Mouse (Mus musculus) limb, embryonic 10.5 days (tissue): ENCODE measurements around the gene Ube2l6. TPM values are rescaled to one million over a fixed set of nuclear protein-coding genes. Genes with fewer than 3 reads are reported as not detected.
A peak's percentile ranks its signal among the peaks of the same experiment; 100 is the strongest.

Experiments
- DNase-seq: peaks from one replicate; pipeline ENCODE4 v3.0.0-alpha.2; 2017; ENCODE audit warnings: low spot score
- H3K27ac ChIP-seq: fragments of 300-500 bp; sonication (generic); 2 replicates; pipeline ENCODE4 v1.5.1; 2016; ENCODE audit warnings: mild to moderate bottlenecking
- H3K27me3 ChIP-seq: fragments of 300-500 bp; sonication (generic); 2 replicates; pipeline ENCODE4 v1.6.1; 2016; ENCODE audit warnings: low read depth, mild to moderate bottlenecking; ENCODE audit not compliant: poor library complexity, severe bottlenecking
- H3K36me3 ChIP-seq: fragments of 300-500 bp; sonication (generic); 2 replicates; pipeline ENCODE4 v1.6.1; 2016; ENCODE audit warnings: mild to moderate bottlenecking, moderate library complexity
- H3K4me1 ChIP-seq: fragments of 300-500 bp; sonication (generic); 2 replicates; pipeline ENCODE4 v1.6.1; 2016
- H3K4me3 ChIP-seq: fragments of 300-500 bp; sonication (generic); 2 replicates; pipeline ENCODE4 v1.5.1; 2016; ENCODE audit warnings: mild to moderate bottlenecking, moderate library complexity
- H3K9me3 ChIP-seq: fragments of 300-500 bp; sonication (generic); replicated peaks from 2 replicates; pipeline ENCODE4 v1.6.1; 2016; ENCODE audit warnings: mild to moderate bottlenecking
- WGBS: fragments of 180-500 bp; shearing (Covaris S2); methylation state at CpG from one replicate; pipeline ENCODE4 v1.1.7; 2016; 5-methylcytosine and 5-hydroxymethylcytosine counted together
- polyA plus RNA-seq: library from polyadenylated mRNA; unstranded; fragments of >200 nt; fragmentation: Nextera tagmentation; extraction: Ambion mirVana; gene quantifications from 2 replicates; pipeline ENCODE4 v1.2.1, GENCODE M21; 2016

Gene Ube2l6
- polyA plus RNA-seq: 17.6 and 19.2 TPM in 2 replicates

GRCm38 (mm10) chr2:84798493-84798921, at the start of gene Ube2l6:
Ube2l6 (plus strand) TSS chr2:84798828.
- Histone ChIP-seq H3K27ac (peak within 1 kb of the TSS; percentile 77), H3K27me3 (no peaks in the 10 kb centered on the region), H3K9me3 (no peaks in the 10 kb centered on the region; the same call in 1 of the 2 replicates), H3K36me3 (no peaks in the 10 kb centered on the region), H3K4me3 (peak within 1 kb of the TSS; percentile 69), H3K4me1 (peaks cover 14% of the 10 kb centered on the region)
- WGBS: 1% methylated on average over 21 of the region's 21 CpGs
- peak; percentile 73 for DNase-seq

- Histone ChIP-seq H3K4me1 (no peaks in the 10 kb centered on the region), H3K4me3 (no peak overlapping the region), H3K36me3 (no peaks in the 10 kb centered on the region), H3K9me3 (no peaks in the 10 kb centered on the region), H3K27ac (no peak overlapping the region), H3K27me3 (0 out of 2 replicates have a peak, but pooled peaks cover 5% of the 10 kb centered on the region)
- WGBS: 91% methylated on average over 6 of the region's 6 CpGs
- DNase-seq: no peak
These were observed 48.5 kb upstream of the Ube2l6 start for GRCm38 (mm10) chr2:84750115-84750514.

- Histone ChIP-seq H3K9me3 (no peaks in the 10 kb centered on the region), H3K27me3 (no peaks in the 10 kb centered on the region), H3K4me1 (no peaks in the 10 kb centered on the region), H3K36me3 (no peaks in the 10 kb centered on the region), H3K4me3 (no peak overlapping the region), H3K27ac (no peak overlapping the region)
- no peak for DNase-seq
- WGBS: 61% methylated on average over 5 of the region's 5 CpGs
These were observed 42.4 kb upstream of the Ube2l6 start for GRCm38 (mm10) chr2:84756245-84756644.

- WGBS: 56% methylated on average over 7 of the region's 7 CpGs
- Histone ChIP-seq H3K4me1 (no peaks in the 10 kb centered on the region), H3K27me3 (no peaks in the 10 kb centered on the region), H3K36me3 (no peaks in the 10 kb centered on the region), H3K4me3 (no peak overlapping the region), H3K9me3 (no peaks in the 10 kb centered on the region), H3K27ac (no peak overlapping the region)
- no peak for DNase-seq
These were observed 41.5 kb upstream of the Ube2l6 start for GRCm38 (mm10) chr2:84757026-84757682.

GRCm38 (mm10) chr2:84758542-84759127, 40.0 kb upstream of the Ube2l6 start:
- no peak overlapping the region for H3K27ac ChIP-seq
- no peak overlapping the region for H3K4me3 ChIP-seq
- H3K36me3 ChIP-seq: no peaks in the 10 kb centered on the region
- no peaks in the 10 kb centered on the region for H3K9me3 ChIP-seq
- no peaks in the 10 kb centered on the region for H3K27me3 ChIP-seq
- no peaks in the 10 kb centered on the region for H3K4me1 ChIP-seq
- no peak for DNase-seq
- 6% methylated on average over 2 of the region's 2 CpGs for WGBS

GRCm38 (mm10) chr2:84760777-84761176, 37.9 kb upstream of the Ube2l6 start:
- 71% methylated on average over 8 of the region's 8 CpGs for WGBS

GRCm38 (mm10) chr2:84761309-84761708, 37.3 kb upstream of the Ube2l6 start:
- no peaks in the 10 kb centered on the region for H3K9me3 ChIP-seq
- no peak overlapping the region for H3K4me3 ChIP-seq
- no peak for DNase-seq
- H3K36me3 ChIP-seq: 0 out of 2 replicates have a peak, but pooled peaks cover 2% of the 10 kb centered on the region
- H3K27ac ChIP-seq: no peak overlapping the region
- 84% methylated on average over 3 of the region's 3 CpGs for WGBS
- no peaks in the 10 kb centered on the region for H3K27me3 ChIP-seq
- H3K4me1 ChIP-seq: no peaks in the 10 kb centered on the region

More at GRCm38 (mm10) chr2:84760777-84761176, 37.9 kb upstream of the Ube2l6 start:
- no peaks in the 10 kb centered on the region for H3K9me3 ChIP-seq
- no peak overlapping the region for H3K27ac ChIP-seq
- no peak overlapping the region for H3K4me3 ChIP-seq
- no peaks in the 10 kb centered on the region for H3K4me1 ChIP-seq
- 0 out of 2 replicates have a peak, but pooled peaks cover 2% of the 10 kb centered on the region for H3K36me3 ChIP-seq
- H3K27me3 ChIP-seq: no peaks in the 10 kb centered on the region
- no peak for DNase-seq

- Histone ChIP-seq H3K4me1 (no peaks in the 10 kb centered on the region), H3K36me3 (0 out of 2 replicates have a peak, but pooled peaks cover 2% of the 10 kb centered on the region), H3K27ac (no peak overlapping the region), H3K9me3 (no peaks in the 10 kb centered on the region), H3K4me3 (no peak overlapping the region), H3K27me3 (no peaks in the 10 kb centered on the region)
- DNase-seq: no peak
- WGBS: 92% methylated on average over 1 of the region's 1 CpGs
These were observed 36.8 kb upstream of the Ube2l6 start for GRCm38 (mm10) chr2:84761840-84762239.

GRCm38 (mm10) chr2:84762295-84762694, 36.3 kb upstream of the Ube2l6 start:
- 55% methylated on average over 4 of the region's 4 CpGs for WGBS
- 0 out of 2 replicates have a peak, but pooled peaks cover 2% of the 10 kb centered on the region for H3K36me3 ChIP-seq
- H3K27ac ChIP-seq: no peak overlapping the region
- H3K27me3 ChIP-seq: no peaks in the 10 kb centered on the region
- H3K4me3 ChIP-seq: no peak overlapping the region
- DNase-seq: no peak
- H3K4me1 ChIP-seq: no peaks in the 10 kb centered on the region
- H3K9me3 ChIP-seq: no peaks in the 10 kb centered on the region

GRCm38 (mm10) chr2:84762818-84763217, 35.8 kb upstream of the Ube2l6 start:
- no peaks in the 10 kb centered on the region for H3K27me3 ChIP-seq
- 0 out of 2 replicates have a peak, but pooled peaks cover 2% of the 10 kb centered on the region for H3K36me3 ChIP-seq
- 66% methylated on average over 1 of the region's 1 CpGs for WGBS
- DNase-seq: no peak
- H3K27ac ChIP-seq: no peak overlapping the region
- H3K4me3 ChIP-seq: no peak overlapping the region
- H3K4me1 ChIP-seq: no peaks in the 10 kb centered on the region
- H3K9me3 ChIP-seq: no peaks in the 10 kb centered on the region

GRCm38 (mm10) chr2:84770501-84770900, 28.1 kb upstream of the Ube2l6 start:
- 0 out of 2 replicates have a peak, but pooled peaks cover under 1% of the 10 kb centered on the region for H3K36me3 ChIP-seq
- H3K4me3 ChIP-seq: no peak overlapping the region
- no peaks in the 10 kb centered on the region for H3K9me3 ChIP-seq
- WGBS: 79% methylated on average over 6 of the region's 6 CpGs
- no peak overlapping the region for H3K27ac ChIP-seq
- no peaks in the 10 kb centered on the region for H3K27me3 ChIP-seq
- DNase-seq: no peak
- peaks cover 16% of the 10 kb centered on the region for H3K4me1 ChIP-seq

GRCm38 (mm10) chr2:84772454-84772853, 26.2 kb upstream of the Ube2l6 start:
- no peaks in the 10 kb centered on the region for H3K36me3 ChIP-seq
- H3K27me3 ChIP-seq: no peaks in the 10 kb centered on the region
- H3K4me1 ChIP-seq: peaks cover 16% of the 10 kb centered on the region
- no peaks in the 10 kb centered on the region for H3K9me3 ChIP-seq
- H3K4me3 ChIP-seq: no peak overlapping the region
- WGBS: 86% methylated on average over 4 of the region's 4 CpGs
- no peak for DNase-seq
- H3K27ac ChIP-seq: no peak overlapping the region

GRCm38 (mm10) chr2:84773195-84773594, 25.4 kb upstream of the Ube2l6 start:
- Histone ChIP-seq H3K36me3 (no peaks in the 10 kb centered on the region), H3K27ac (no peak overlapping the region), H3K4me1 (peaks cover 16% of the 10 kb centered on the region), H3K4me3 (no peak overlapping the region), H3K9me3 (no peaks in the 10 kb centered on the region), H3K27me3 (no peaks in the 10 kb centered on the region)
- no peak for DNase-seq
- 73% methylated on average over 5 of the region's 5 CpGs for WGBS
